Mouse (Mus musculus): ENCODE measurements around the gene Klf3.

DNA sequence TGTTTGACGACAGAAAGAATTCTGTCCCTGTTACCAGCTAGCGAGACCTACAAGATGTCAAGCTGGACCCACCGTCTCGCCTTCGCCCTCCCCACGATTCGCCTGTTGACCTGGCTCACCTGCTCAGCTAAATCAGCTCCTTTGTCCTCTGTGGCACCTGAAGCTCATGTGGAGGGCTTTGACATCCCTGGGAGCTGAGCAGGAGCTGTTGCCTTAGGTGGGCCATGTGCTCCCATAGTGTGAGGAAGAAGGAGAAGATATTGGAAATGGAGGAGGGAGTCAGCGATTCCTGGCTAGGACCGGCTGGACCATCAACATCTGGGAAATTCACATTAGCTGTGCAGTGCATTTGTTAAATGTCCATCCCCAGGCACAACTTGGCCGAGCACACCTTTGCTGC, 26.4 kb downstream of the Klf3 start:
- TF ChIP-seq CTCF (IDR thresholded peaks at IDR 0.05; ENCODE audit: borderline replicate concordance, insufficient read depth, low read length) (no peak), POLR2A (IDR thresholded peaks at IDR 0.05; ENCODE audit: low read depth, low read length) (no peak)

Data from embryonic fibroblast, embryonic 13.5 days (primary cell).